Mouse (Mus musculus): Measurements from ENCODE around the gene Slc45a1.

The Slc45a1 gene

DNA sequence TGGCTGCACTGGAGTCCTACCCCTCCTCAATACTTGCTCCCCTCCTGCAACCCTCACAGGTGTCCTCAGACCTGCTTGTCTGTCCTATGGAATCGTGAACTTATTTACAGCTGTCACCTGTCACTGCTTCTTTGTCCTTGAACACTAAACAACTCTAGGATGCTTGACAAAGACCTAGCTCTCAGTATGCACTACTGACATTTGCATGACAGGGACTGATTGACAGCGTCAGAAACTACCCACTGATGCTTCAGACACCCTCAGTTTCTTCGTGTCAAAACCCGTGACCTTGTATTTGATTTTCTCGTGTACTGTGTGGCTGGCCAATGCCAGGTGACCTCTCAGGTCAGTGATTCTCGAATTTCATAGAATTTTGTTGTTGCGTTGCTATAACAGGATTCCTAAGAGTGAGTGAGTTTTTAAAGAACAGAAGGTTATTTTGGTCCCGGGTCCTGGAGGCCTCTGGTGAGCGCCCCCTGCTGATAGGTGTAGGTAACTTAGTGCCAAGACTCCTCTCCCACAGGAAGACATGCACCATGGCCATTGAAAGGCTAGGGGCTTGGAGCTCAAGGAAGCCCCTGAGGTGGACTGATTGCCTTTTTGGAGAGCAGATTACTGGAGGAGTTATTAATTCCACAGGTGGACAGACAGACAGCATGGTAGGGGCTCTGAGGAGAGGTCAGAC lies 8.1 kb upstream of the Slc45a1 start:
- DNase-seq (ENCODE audit: extremely low spot score), result no peak

- no peak for DNase-seq (ENCODE audit: extremely low spot score)
Observed at GRCm38 (mm10) chr4:150656504-150656903, 4.5 kb upstream of the Slc45a1 start.

DNA sequence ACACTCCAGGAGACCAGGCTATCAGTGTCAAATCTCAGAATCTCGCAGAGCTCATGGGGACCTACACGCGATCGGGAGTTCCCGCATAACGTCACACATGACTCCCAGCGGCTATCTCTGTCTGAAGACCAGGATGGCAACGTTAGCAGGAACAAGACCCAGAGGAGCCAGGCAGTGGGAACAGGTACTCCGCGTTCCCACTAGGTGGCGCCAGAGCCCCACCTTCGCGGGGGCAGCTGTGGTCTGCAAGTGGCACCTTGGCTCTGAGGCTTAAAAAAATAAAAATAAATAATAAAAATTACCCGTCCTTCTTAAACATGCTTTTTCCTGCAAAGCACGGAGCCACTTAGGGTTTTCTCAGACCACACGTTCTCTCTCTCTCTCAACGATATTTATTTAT lies 4.0 kb upstream of the Slc45a1 start:
- peak; percentile 89 for DNase-seq (ENCODE audit: extremely low spot score)

GRCm38 (mm10) chr4:150653072-150653599 lies 1.2 kb upstream of the Slc45a1 start:
- no peak for DNase-seq (ENCODE audit: extremely low spot score)

GRCm38 (mm10) chr4:150649327-150649726 lies 2.6 kb downstream of the Slc45a1 start:
- no peak for DNase-seq (ENCODE audit: extremely low spot score)

DNA sequence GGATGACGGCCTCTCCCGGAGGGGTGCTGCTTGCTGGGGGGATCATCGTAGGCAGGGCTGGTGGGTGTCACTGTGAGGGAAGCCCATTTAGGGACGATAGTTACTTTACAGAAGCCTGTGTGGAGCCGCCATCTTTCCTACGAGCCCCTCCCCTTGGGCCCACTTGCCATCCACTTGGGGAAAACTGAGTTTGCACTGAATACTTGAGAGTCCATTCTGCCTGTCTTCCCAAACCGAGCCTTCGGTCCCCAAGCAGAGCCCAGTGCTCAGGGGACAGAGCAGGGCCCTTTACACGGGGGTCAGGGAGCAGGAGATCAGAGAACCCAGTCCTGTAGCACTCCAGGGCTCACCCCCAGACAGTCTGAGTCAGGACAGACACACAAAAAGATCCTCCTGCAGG lies 7.7 kb downstream of the Slc45a1 start:
- DNase-seq (ENCODE audit: extremely low spot score), result no peak

GRCm38 (mm10) chr4:150636635-150637034 lies 15.3 kb downstream of the Slc45a1 start:
- no peak for DNase-seq (ENCODE audit: extremely low spot score)

DNA sequence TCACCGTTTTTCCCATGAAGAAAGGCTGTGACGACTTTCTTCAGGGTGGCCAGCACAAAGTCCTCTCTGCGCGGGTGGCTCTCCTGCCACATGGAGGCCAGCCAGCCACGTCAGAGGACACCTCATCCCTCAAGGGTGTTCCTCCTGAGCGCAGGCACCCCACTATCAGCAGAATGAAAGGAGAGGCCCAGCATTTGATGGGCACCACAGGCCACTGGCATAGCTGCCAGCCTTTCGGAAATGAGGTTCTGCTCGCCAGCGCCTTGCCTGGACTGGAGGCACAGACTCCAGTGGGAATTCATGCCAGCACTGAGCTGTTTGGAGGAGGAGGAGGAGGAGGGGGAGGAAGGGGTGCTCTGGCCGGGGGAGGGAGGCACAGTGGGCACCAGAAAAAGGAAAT lies 16.4 kb downstream of the Slc45a1 start:
- DNase-seq (ENCODE audit: extremely low spot score), result no peak

GRCm38 (mm10) chr4:150629266-150629665 lies 22.7 kb downstream of the Slc45a1 start:
- no peak for DNase-seq (ENCODE audit: extremely low spot score)

DNA sequence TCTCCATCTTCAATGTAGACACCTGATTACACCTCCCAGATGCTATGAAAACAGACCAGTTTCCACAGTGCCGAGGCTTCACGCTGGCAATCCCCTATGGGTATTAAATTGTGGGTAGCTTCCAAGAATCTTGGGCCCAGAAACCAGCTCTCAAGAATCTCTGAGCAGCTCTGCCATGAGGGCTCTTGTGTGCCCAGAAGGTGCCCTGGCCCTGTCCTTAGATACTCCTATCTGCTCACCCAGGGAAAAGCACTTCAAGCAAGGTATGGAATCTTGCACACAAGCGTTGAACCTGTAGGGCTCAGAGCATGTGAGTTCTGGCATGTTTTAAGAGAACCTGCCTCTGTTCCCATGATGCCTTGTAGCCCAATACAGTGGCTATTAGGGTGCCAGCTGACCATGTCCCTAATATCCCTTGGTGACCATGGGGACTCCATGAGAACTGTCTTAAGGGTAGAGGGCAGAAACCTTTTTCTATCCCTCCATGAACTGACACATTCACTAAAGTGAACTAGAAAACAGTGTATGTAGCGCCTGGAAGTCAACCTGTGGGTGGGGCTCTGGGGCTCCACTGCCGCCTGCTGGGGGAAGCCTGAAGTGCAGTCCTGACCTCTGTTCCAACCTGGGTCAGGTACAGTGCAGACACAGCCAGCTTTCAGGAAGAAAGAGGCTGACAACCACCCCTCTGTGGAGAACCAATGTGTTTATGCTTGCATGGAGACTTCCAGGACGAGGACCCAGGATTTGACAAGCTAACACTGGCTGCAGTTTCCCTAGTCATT lies 25.8 kb downstream of the Slc45a1 start:
- DNase-seq (ENCODE audit: extremely low spot score), result peak; percentile 54

- DNase-seq (ENCODE audit: extremely low spot score), result peak; percentile 67
Observed at GRCm38 (mm10) chr4:150625425-150625824, 26.5 kb downstream of the Slc45a1 start.

DNA sequence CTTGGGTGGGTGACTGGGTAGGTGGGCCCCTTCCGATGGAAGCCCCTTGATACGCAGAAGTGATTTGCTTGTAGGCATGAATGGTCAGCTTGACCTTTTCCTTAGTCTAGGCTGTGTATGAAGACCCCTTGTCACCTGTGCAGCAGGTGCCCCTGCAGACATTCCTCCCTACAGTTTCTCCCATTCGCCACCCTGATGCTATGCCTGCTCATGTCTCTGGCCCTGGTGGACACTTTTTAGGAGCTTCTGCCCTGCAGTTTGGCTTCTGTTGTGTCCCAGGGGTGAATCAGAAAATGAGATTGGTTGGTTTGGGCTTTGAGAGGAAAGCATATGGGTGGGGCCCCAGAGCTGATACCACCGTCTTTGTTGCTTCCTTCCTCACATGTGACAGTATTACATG lies 27.0 kb downstream of the Slc45a1 start:
- DNase-seq (ENCODE audit: extremely low spot score), result no peak

GRCm38 (mm10) chr4:150624214-150624823 lies 27.7 kb downstream of the Slc45a1 start:
- DNase-seq (ENCODE audit: extremely low spot score), result no peak

DNA sequence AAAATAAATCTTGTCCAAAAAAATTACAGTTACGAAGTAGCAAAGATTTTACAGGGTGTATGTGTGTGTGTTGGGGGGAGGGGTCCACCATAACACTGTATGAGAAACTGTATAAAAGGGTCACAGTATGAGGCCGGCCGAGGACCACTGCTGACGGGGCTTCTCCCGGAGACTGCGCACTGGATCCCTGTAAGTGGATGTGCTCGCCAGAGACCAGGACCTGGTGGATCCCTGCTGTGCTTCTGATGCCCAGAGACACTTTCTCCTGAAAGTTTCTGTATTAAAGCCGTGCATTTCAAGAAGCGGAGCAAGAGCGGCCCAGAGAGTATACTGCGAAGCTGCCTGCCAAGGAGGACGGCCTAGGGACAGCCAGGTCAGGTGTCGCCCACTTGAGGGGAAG lies 29.3 kb downstream of the Slc45a1 start:
- no peak for DNase-seq (ENCODE audit: extremely low spot score)

DNA sequence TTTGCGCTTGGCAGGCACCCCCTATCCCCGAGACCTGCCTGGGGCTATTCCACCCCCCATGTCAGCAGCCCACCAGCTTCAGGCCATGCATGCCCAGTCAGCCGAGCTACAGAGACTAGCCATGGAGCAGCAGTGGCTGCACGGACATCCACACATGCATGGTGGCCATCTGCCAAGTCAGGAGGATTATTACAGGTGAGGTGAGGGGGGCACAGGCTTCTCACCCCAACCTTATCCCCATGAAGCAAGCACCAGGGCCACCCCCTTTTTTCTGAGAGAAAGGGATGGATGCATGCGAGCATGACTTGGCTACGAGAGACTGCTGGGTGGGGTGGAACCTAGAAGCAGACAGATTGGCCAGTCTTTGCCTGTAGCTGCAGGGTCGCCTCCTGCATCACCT lies 33.0 kb downstream of the Slc45a1 start:
- DNase-seq (ENCODE audit: extremely low spot score), result no peak

- DNase-seq (ENCODE audit: extremely low spot score), result no peak
Observed at GRCm38 (mm10) chr4:150616841-150617240, 35.1 kb downstream of the Slc45a1 start.

DNA sequence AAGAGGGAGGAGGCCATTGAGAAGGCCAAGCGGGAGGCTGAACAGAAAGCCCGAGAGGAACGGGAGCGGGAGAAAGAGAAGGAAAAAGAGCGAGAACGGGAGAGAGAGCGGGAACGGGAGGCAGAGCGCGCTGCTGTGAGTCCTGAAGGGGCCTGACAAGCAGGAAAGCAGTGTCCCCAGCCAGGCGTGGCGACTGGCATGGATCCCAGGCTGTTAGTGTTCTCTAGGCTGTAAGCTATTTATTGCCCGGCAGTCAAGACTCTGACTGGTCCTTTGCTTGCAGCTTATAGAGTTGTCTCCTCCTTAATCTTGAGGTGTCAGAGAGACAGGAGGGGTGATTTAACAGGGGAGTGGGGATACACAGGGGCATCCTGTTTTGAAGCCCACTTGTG lies 35.9 kb downstream of the Slc45a1 start:
- DNase-seq (ENCODE audit: extremely low spot score), result no peak

GRCm38 (mm10) chr4:150615251-150616028 lies 36.5 kb downstream of the Slc45a1 start:
- no peak for DNase-seq (ENCODE audit: extremely low spot score)

DNA sequence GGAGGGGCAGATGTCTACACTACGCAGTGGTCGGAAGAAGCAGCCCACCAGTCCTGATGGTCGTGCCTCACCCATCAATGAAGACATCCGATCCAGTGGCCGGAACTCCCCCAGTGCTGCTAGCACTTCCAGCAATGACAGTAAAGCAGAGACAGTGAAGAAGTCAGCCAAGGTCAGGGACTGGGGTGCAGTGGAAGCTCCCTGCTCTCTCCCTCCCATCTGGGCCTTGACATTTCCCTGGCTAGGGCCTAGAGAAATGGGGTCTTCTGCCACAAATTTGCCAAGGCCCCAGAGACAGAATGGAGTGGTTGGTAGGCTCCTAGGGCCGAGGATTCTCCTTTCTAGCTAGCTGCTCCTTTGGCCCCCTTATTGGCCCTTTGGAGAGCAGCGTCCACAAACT lies 38.3 kb downstream of the Slc45a1 start:
- DNase-seq (ENCODE audit: extremely low spot score), result no peak

DNA sequence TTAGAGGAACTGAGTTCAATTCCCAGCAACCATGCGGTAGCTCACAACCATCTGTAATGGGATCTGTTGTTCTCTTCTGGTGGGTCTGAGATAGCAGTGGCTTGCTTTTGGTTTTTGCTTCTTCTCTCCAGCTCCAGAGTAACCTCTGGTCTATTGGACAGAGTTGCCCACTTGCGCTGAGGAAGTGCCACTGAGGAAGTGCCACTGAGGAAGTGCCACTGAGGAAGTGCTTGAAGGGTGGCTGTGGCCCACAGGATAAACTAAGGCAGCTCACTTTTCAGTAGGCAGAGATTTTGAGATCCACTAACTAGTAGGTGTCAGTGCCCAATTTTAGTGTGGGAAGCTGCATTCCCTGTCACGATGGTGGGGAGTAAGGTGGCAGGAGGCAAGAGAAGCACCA lies 43.3 kb downstream of the Slc45a1 start:
- no peak for DNase-seq (ENCODE audit: extremely low spot score)

DNA sequence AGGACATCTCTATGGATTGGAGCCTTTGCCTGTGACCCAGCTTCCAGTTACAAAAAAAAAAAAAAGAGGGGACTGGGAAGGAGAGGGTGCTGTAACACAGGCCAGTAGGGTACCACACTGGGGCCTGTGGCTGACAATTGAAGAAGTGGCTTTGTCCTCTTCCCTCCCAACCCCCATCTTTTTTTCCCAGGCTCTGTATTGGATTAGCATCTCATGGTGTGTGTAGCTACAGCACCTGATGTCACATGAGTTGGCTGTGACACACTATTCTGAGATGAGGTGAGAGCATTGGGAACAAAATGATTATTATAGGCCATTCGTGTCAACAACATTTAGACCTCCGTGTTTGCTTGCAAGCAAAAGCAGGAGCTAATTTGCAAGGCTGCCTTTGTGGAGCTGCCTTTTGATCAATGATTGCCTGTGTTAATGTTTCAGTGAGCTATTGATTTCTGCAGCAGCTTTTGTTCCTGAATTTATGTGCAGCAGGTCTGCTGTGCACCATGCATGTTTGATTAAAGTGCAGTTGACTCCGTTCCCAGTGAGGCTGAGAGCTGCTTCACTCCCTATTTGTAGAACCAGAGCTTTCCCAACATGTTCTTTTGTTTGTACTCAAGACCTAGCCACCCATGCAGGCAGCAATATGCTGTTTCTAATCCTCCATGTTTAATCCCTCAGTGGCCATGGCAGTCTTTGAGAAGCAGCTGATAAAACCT lies 45.4 kb downstream of the Slc45a1 start:
- no peak for DNase-seq (ENCODE audit: extremely low spot score)
